Mouse (Mus musculus) ZHBTc4 (cell line): ENCODE measurements at regions not wholly inside any gene's neighbourhood (a gene's known extent, or its start where the extent isn't known, plus 50 kb on each side); places are given as distances from the start of the nearest gene placed in this dataset.

Source experiments
- DNase-seq: peaks from one replicate; pipeline ENCODE4 v3.0.0-alpha.2; 2011; ENCODE audit warnings: low read depth, low spot score

DNA sequence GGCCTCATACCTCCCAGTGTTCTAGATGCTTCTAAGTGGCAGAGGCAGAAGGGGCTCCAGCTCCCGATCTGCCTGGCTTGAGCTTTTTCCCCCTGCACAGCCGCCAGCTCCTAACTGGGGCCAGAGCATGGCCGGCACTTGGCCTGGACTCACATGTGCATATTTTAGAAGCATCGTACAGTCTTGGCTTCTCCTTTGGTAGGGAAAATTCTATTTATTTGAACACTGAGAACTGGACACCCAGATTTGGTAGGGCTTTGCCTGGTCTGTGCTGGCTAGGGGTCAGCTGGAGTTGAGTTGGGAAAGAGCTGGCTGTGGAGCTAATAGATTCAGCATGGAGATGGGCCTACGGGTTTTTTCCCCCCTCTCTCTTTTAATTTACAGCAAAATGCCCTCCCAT, 282.9 kb upstream of the Auts2 start:
- DNase-seq = no peak

DNA sequence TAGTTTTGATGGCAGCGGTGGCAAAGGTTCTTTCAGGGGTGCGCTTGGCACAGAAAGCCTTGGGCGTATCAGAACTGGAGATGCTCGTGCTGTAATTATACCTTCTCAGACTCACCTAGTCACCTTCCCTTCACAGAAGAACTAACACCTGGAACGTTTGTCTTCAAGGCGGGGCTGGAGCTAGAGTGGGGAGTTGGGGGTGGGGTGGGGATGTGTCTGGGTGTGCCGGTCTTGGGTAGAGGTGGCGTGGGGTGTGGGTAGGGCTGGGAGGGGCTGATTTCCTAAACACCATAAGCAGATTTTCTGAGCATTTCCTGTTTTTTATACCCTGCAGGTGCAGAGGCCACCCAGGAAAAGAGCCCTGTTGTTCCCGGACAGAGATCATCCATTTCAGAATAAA, 274.5 kb upstream of the Auts2 start:
- DNase-seq = peak; percentile 15

GRCm38 (mm10) chr5:132809181-132809580, 266.0 kb upstream of the Auts2 start:
- no peak for DNase-seq

DNA sequence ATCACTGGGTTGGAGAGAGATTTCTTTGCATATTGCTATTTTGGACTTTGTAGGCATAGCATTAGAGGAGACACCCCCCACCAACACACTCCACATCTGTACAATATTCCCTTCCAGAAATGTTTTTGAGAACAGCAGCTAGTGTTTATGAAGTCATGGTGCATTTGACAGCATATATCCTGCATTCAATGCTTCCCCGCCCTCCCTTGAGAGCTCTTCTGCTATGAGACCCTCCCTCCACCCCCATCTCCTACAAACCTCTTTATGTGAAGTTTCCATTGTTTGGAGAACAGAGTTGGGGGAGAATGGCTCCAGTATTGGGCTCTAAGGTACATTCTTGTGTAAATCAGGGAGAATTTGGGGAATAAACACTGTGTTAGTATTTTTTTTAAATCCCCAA, 252.9 kb upstream of the Auts2 start:
- no peak for DNase-seq

DNA sequence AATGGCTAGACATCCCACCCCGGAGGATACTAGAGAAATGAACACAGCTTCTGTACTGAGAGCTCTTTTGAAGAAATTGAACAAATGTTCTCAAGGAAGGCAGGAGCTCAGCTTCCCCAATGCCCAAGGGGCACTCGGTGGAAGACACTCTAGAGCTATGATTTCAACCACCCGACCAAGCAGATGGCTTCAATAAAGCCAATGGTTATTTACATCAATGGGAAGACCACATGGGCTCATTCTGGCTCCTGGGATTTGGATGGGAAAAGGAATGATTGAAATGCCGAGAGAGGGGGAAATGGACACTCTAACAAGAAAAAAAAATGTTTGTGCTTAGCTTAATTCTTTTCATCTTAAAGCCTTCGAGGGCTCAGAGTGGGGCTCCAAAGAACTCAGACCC, 249.3 kb upstream of the Auts2 start:
- no peak for DNase-seq

- no peak for DNase-seq
These were observed 242.1 kb upstream of the Auts2 start for GRCm38 (mm10) chr5:132785291-132785690.

GRCm38 (mm10) chr5:132784791-132785190, 241.6 kb upstream of the Auts2 start:
- no peak for DNase-seq

- DNase-seq = no peak
These were observed 231.1 kb upstream of the Auts2 start for GRCm38 (mm10) chr5:132774141-132774680.

DNA sequence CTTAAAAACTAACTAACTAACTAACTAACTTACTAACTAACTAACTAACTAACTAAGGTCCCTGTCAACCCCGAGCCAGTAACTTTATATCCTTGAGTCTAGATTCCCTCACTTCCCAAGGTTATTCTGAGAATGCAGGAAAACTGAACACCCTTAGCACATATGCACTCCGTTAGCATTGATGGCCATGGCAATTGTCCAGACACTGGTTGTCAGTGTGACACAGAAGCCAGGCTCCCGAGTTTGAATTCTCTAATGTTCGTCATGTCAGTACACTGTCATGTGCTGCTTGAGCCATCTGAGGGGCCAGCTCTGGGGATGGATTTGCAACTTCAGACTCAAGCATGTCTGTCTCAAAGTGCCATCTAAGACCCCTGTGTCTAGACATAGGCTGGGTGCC, 217.3 kb upstream of the Auts2 start:
- DNase-seq = no peak

- DNase-seq = no peak
These were observed 216.6 kb upstream of the Auts2 start for GRCm38 (mm10) chr5:132759751-132760150.

- DNase-seq = no peak
These were observed 215.8 kb upstream of the Auts2 start for GRCm38 (mm10) chr5:132758941-132759340.

DNA sequence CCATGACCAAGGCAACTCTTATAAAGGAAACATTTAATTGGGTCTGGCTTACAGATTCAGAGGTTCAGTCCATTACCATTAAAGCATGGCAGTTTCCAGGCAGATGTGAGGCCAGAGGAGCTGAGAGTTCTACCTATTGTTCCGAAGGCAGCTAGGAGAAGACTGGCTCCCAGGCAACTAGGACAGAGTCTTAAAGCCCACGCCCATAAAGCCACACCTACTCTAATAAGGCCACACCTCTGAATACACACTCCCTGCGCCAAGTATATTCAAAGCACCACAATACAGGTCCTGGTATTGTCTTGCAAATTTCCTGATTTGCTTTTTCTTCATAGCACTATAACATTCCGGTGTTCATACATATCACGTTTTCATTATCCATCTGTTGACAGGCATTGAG, 194.8 kb upstream of the Auts2 start:
- peak; percentile 34 for DNase-seq

- DNase-seq = peak; percentile 58
These were observed 185.6 kb upstream of the Auts2 start for GRCm38 (mm10) chr5:132728689-132729189.

DNA sequence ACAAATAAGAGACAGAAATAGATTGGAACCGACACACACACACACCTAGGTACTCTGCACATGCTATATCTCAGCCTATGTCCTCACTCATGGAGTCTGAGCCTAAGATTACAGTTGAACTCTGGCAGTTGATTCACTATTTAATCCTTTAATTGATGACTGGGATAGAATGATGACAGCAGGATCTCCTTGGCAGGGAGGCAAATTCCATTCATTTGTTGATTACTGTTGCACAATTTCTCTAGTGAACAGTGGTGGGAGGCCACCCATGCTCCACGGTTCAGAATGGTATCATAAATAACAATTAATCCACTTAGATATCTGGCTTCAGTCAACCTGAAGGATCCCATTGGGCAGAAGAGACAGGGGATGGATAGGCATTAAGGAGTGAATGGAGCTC, 181.3 kb upstream of the Auts2 start:
- no peak for DNase-seq

DNA sequence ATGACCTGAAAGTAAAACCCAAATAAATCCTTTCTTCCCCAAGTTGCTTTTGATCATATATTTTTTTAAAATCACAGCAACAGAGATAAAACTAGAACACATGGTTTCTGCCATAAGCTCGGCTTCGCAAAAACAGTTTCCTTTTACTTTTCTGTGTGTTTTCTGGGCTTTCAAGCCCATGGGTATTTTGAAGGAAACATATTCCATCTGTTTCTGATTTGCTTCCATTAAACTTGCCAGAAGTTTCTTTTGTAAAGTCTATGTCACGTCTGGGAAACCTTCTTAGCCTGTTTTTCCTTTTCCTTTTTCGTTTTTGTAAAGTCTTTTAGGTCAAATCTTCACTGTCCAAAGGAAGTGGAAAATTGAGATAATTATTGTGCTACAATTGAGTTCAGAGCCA, 167.2 kb upstream of the Auts2 start:
- DNase-seq = no peak

- DNase-seq = no peak
These were observed 164.4 kb upstream of the Auts2 start for GRCm38 (mm10) chr5:132707531-132707930.

DNA sequence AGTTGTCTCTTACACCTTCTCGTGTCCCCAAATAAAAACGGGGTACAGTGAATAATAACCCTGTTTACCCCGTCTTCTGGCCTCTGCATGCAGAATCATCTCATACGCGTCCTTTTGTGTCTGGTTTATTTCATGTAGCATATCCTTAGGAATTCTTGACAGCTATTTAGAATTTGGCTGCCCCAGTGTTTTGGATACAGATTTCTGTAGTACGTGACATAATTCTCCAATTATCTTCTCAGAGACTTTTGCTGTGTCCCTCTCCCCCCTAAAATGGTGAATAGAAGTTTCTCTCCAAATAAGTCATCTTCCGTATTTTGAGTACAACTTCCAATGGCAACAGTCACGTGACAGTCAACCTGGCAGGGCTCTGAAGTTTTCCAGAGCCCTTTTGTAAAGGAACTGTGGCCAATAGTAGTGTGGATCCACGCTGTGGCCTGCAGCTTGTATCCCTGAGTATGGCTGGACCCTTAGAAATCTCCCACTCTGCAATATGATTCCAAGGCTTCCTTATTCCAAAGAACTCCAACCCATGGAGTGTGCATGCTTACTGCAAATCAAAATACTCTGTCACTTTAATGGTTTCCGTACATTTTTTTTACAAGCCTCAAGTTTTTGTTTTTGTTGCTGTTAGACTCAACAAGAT, 160.4 kb upstream of the Auts2 start:
- DNase-seq = no peak

- no peak for DNase-seq
These were observed 159.4 kb upstream of the Auts2 start for GRCm38 (mm10) chr5:132702573-132702972.

- DNase-seq = no peak
These were observed 147.6 kb upstream of the Auts2 start for GRCm38 (mm10) chr5:132690784-132691183.

DNA sequence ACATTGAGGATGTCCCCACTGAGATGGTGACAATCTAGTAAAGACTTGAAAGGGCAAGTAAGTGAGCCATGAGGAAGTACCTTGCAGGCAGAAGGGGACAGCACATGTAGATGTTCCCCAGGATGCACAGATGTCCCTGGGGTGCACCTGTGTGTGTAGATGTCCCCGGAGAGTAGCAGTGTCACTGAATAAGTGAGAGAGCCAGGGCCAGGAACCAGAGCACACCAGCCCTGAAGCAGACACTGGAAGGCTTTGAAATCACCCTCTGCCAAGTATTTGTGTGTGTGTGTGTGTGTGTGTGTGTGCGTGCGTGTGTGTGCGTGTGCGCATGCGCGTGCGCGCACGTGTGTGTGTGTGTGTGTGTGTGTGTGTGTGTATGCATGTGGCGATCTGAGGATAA, 132.1 kb upstream of the Auts2 start:
- no peak for DNase-seq

GRCm38 (mm10) chr5:132673599-132674305, 130.6 kb upstream of the Auts2 start:
- peak; percentile 5 for DNase-seq

GRCm38 (mm10) chr5:132671496-132671895, 128.4 kb upstream of the Auts2 start:
- DNase-seq = no peak

GRCm38 (mm10) chr5:132667316-132667715, 124.2 kb upstream of the Auts2 start:
- DNase-seq = no peak
